Mouse (Mus musculus): Measurements from ENCODE around the gene Cpsf4l. TPM values are rescaled to one million over a fixed set of nuclear protein-coding genes. Genes with fewer than 3 reads are reported as not detected.

Cpsf4l gene
- polyA plus RNA-seq, 1 experiment, result not detected

GRCm38 (mm10) chr11:113745961-113746360 is 36.1 kb upstream of the Cpsf4l start:
- TF ChIP-seq CTCF (IDR thresholded peaks at IDR 0.05; ENCODE audit: extremely low read depth, insufficient read length, insufficient replicate concordance, low read depth, low read length), result no peak
- TF ChIP-seq POLR2A (IDR thresholded peaks at IDR 0.05; ENCODE audit: low read depth, low read length), result no peak

DNA sequence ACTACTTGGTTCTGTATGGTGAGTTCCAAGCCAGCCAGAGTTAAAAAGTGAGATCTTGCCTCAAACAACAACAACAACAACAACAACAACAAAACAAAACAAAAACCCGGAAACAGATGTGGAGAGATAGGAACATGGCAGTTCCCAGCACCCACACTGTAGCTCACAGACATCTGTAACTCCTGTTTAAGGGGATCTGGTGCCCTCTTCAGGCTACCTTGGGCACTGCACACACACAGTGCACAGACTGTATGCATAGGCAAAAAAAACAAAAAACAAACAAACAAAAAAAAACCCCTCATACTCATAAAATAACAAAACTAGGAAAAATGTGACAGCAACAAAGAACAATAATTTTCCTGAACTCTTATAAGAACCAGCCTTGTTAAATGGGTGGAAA is 33.2 kb upstream of the Cpsf4l start:
- no peak overlapping the region for H3K4me3 ChIP-seq (ENCODE audit: low read depth, low read length)
- TF ChIP-seq POLR2A (IDR thresholded peaks at IDR 0.05; ENCODE audit: low read depth, low read length), result no peak
- peak; percentile 29; the same call in 1 of the 2 replicates for TF ChIP-seq CTCF (IDR thresholded peaks at IDR 0.05; ENCODE audit: extremely low read depth, insufficient read length, insufficient replicate concordance, low read depth, low read length)
- WGBS, result 100% methylated on average over 1 of the region's 1 CpGs

More at GRCm38 (mm10) chr11:113745961-113746360, 36.1 kb upstream of the Cpsf4l start:
- H3K4me3 ChIP-seq (ENCODE audit: low read depth, low read length), result no peak overlapping the region
- no peaks in the 10 kb centered on the region for H3K27me3 ChIP-seq (ENCODE audit: control insufficient read depth, insufficient read depth, low read length)
- peaks cover 18% of the 10 kb centered on the region for H3K4me1 ChIP-seq (ENCODE audit: control insufficient read depth, insufficient read depth, insufficient read length, low read length)
- WGBS, result 72% methylated on average over 4 of the region's 4 CpGs
- H3K36me3 ChIP-seq (ENCODE audit: control insufficient read depth, insufficient read depth, low read length), result peaks cover 11% of the 10 kb centered on the region
- H3K27ac ChIP-seq (ENCODE audit: insufficient read depth, low read depth, low read length), result no peak overlapping the region

DNA sequence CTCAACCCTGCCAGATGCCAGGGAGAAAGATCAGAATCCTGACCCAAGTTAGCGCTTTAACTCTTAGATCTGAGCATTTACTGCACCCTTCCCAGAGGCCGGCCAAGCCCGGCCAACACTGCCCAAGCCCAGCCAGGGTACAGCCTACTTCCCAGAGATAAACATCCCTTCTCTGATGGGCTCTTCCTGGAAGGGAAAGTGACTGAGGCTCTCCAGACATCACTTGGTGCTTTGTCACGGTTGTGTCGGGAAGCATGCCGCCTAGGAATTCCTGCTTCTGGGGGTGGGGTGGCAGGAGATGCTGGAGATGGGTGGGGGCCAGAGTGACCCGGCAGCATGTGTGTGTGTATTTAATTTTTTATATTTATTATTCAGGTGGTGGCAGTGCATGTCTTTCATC is 30.3 kb upstream of the Cpsf4l start:
- peak overlapping the region; percentile 24 for H3K27ac ChIP-seq (ENCODE audit: insufficient read depth, low read depth, low read length)
- TF ChIP-seq POLR2A (IDR thresholded peaks at IDR 0.05; ENCODE audit: low read depth, low read length), result no peak
- no peak for TF ChIP-seq CTCF (IDR thresholded peaks at IDR 0.05; ENCODE audit: extremely low read depth, insufficient read length, insufficient replicate concordance, low read depth, low read length)
- 48% methylated on average over 7 of the region's 7 CpGs for WGBS
- H3K4me1 ChIP-seq (ENCODE audit: control insufficient read depth, insufficient read depth, insufficient read length, low read length), result peaks cover 30% of the 10 kb centered on the region
- no peaks in the 10 kb centered on the region for H3K27me3 ChIP-seq (ENCODE audit: control insufficient read depth, insufficient read depth, low read length)
- no peak overlapping the region for H3K4me3 ChIP-seq (ENCODE audit: low read depth, low read length)
- peaks cover 11% of the 10 kb centered on the region for H3K36me3 ChIP-seq (ENCODE audit: control insufficient read depth, insufficient read depth, low read length)

More for the DNA sequence above, 33.2 kb upstream of the Cpsf4l start:
- Histone ChIP-seq H3K27ac (ENCODE audit: insufficient read depth, low read depth, low read length) (no peak overlapping the region), H3K36me3 (ENCODE audit: control insufficient read depth, insufficient read depth, low read length) (peaks cover 11% of the 10 kb centered on the region), H3K4me1 (ENCODE audit: control insufficient read depth, insufficient read depth, insufficient read length, low read length) (peaks cover 30% of the 10 kb centered on the region), H3K27me3 (ENCODE audit: control insufficient read depth, insufficient read depth, low read length) (no peaks in the 10 kb centered on the region)

DNA sequence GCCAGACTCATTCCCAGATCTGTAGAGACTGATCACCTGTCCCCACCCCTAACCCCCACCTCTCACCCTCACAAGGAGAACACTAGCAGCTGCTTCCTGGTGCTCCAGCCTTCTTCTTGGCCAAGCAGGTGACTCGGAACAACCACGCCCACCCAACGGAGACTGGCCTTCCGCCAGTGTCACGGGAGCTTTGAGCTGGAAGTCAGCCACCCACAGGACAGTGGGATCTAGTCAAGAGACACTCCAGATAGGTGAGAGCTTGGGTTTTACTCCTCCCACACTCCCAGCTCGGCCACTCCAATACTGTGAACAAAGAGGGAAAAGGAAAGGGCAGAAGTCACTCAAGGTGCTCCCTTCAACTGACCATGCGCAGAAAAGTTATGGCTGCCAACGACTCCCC is 29.4 kb upstream of the Cpsf4l start:
- Histone ChIP-seq H3K4me1 (ENCODE audit: control insufficient read depth, insufficient read depth, insufficient read length, low read length) (peaks cover 37% of the 10 kb centered on the region), H3K27ac (ENCODE audit: insufficient read depth, low read depth, low read length) (peak overlapping the region; percentile 24; the same call in 1 of the 2 replicates), H3K4me3 (ENCODE audit: low read depth, low read length) (no peak overlapping the region), H3K36me3 (ENCODE audit: control insufficient read depth, insufficient read depth, low read length) (peaks cover 11% of the 10 kb centered on the region), H3K27me3 (ENCODE audit: control insufficient read depth, insufficient read depth, low read length) (no peaks in the 10 kb centered on the region)
- TF ChIP-seq CTCF (IDR thresholded peaks at IDR 0.05; ENCODE audit: extremely low read depth, insufficient read length, insufficient replicate concordance, low read depth, low read length) (no peak), POLR2A (IDR thresholded peaks at IDR 0.05; ENCODE audit: low read depth, low read length) (no peak)
- WGBS, result 33% methylated on average over 8 of the region's 8 CpGs

DNA sequence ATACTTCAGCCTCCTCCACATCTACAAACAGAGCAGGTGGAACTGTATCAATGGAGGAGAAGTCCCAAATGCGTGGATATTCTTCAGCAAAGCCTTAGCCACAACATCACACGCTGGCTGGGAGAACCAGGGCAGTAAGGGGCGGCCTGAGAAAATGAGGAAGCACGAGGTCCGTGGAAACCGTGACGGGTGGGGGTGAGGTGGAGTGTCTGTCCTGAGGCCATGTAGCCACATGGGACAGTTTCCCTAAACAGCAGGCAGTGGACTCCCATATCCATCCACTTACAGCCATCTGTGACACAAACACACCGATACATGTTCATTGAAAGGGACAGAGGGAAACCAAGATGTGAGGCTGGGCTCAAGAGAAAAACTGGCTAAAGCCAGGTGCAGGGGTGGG is 28.1 kb upstream of the Cpsf4l start:
- Histone ChIP-seq H3K27me3 (ENCODE audit: control insufficient read depth, insufficient read depth, low read length) (no peaks in the 10 kb centered on the region), H3K27ac (ENCODE audit: insufficient read depth, low read depth, low read length) (no peak overlapping the region), H3K4me1 (ENCODE audit: control insufficient read depth, insufficient read depth, insufficient read length, low read length) (peaks cover 49% of the 10 kb centered on the region), H3K36me3 (ENCODE audit: control insufficient read depth, insufficient read depth, low read length) (peaks cover 3% of the 10 kb centered on the region), H3K4me3 (ENCODE audit: low read depth, low read length) (no peak overlapping the region)
- 54% methylated on average over 8 of the region's 8 CpGs for WGBS
- TF ChIP-seq POLR2A (IDR thresholded peaks at IDR 0.05; ENCODE audit: low read depth, low read length) (no peak), CTCF (IDR thresholded peaks at IDR 0.05; ENCODE audit: extremely low read depth, insufficient read length, insufficient replicate concordance, low read depth, low read length) (no peak)

- WGBS, result 54% methylated on average over 3 of the region's 3 CpGs
- Histone ChIP-seq H3K36me3 (ENCODE audit: control insufficient read depth, insufficient read depth, low read length) (no peaks in the 10 kb centered on the region; the same call in none of the 2 replicates), H3K27ac (ENCODE audit: insufficient read depth, low read depth, low read length) (no peak overlapping the region), H3K4me3 (ENCODE audit: low read depth, low read length) (no peak overlapping the region), H3K27me3 (ENCODE audit: control insufficient read depth, insufficient read depth, low read length) (no peaks in the 10 kb centered on the region), H3K4me1 (ENCODE audit: control insufficient read depth, insufficient read depth, insufficient read length, low read length) (peaks cover 50% of the 10 kb centered on the region)
- TF ChIP-seq CTCF (IDR thresholded peaks at IDR 0.05; ENCODE audit: extremely low read depth, insufficient read length, insufficient replicate concordance, low read depth, low read length) (no peak), POLR2A (IDR thresholded peaks at IDR 0.05; ENCODE audit: low read depth, low read length) (no peak)
Measured at GRCm38 (mm10) chr11:113737553-113737854, 27.7 kb upstream of the Cpsf4l start.

DNA sequence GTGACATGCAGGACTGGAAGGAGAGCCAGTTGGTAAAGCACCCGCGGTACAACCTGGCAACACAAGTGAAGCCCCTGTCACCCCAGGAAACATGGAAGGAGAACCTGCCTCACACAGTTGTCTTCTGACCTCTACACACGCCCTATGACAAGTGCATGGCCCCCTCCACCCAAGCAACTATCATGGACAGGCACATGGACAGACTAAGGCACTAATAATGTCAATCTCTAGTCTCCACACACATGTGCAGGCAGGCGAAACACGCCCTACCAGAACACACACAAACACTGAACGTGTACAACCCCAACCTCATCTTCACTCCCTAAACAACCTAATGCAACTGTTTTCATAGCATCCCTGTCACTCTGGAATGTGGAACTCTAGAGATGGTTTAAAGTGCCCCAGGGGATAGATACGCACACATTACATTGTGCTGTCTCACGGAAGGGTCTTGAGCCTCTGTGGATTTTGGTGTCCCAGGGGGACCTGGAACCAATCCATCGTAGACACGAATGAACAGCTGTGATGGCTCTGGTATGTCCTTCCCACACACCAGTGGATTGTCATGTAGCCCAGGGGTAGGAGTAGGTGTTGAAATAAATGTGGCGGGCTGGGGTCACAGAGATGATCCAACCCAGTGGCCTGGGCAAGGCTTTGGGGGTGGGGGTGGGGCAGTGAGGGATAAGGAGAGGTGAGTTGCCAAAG is 27.2 kb upstream of the Cpsf4l start:
- no peaks in the 10 kb centered on the region; the same call in 1 of the 2 replicates for H3K36me3 ChIP-seq (ENCODE audit: control insufficient read depth, insufficient read depth, low read length)
- H3K27ac ChIP-seq (ENCODE audit: insufficient read depth, low read depth, low read length), result no peak overlapping the region
- no peaks in the 10 kb centered on the region for H3K27me3 ChIP-seq (ENCODE audit: control insufficient read depth, insufficient read depth, low read length)
- peaks cover 54% of the 10 kb centered on the region for H3K4me1 ChIP-seq (ENCODE audit: control insufficient read depth, insufficient read depth, insufficient read length, low read length)
- TF ChIP-seq POLR2A (IDR thresholded peaks at IDR 0.05; ENCODE audit: low read depth, low read length), result no peak
- no peak for TF ChIP-seq CTCF (IDR thresholded peaks at IDR 0.05; ENCODE audit: extremely low read depth, insufficient read length, insufficient replicate concordance, low read depth, low read length)
- 78% methylated on average over 11 of the region's 11 CpGs for WGBS
- no peak overlapping the region for H3K4me3 ChIP-seq (ENCODE audit: low read depth, low read length)
